Mouse (Mus musculus) forebrain, embryonic 16.5 days (tissue): ENCODE data around the gene Sh3rf3. TPM values are rescaled to one million over a fixed set of nuclear protein-coding genes. Genes with fewer than 3 reads are reported as not detected.
A peak's percentile ranks its signal among the peaks of the same experiment; 100 is the strongest.

Experiments used
- ATAC-seq: fragments of 200-750 bp; cut with Nextera tagmentation; 2 replicates; pipeline ENCODE4 v1.8.0; 2017; ENCODE audit warnings: mild to moderate bottlenecking, moderate library complexity
- H3K27ac ChIP-seq: fragments of 300-500 bp; sonication (generic); 2 replicates; pipeline ENCODE4 v1.5.1; 2014; ENCODE audit warnings: low read length, control low read depth
- H3K27me3 ChIP-seq: fragments of 300-500 bp; sonication (generic); replicated peaks from 2 replicates; pipeline ENCODE4 v1.6.1; 2014; ENCODE audit warnings: low read length; ENCODE audit not compliant: control insufficient read depth, insufficient read depth
- H3K36me3 ChIP-seq: fragments of 300-500 bp; sonication (generic); 2 replicates; pipeline ENCODE4 v1.6.1; 2014; ENCODE audit not compliant: control insufficient read depth, insufficient read depth
- H3K4me1 ChIP-seq: fragments of 300-500 bp; sonication (generic); replicated peaks from 2 replicates; pipeline ENCODE4 v1.6.1; 2014; ENCODE audit warnings: low read length; ENCODE audit not compliant: control insufficient read depth, insufficient read depth
- H3K4me2 ChIP-seq: fragments of 300-500 bp; sonication (generic); 2 replicates; pipeline ENCODE4 v1.6.1; 2014; ENCODE audit warnings: mild to moderate bottlenecking, low read length, control low read depth
- H3K4me3 ChIP-seq: fragments of 300-500 bp; sonication (generic); replicated peaks from 2 replicates; pipeline ENCODE4 v1.5.1; 2014; ENCODE audit warnings: mild to moderate bottlenecking, low read length, control low read depth
- H3K9ac ChIP-seq: fragments of 300-500 bp; sonication (generic); replicated peaks from 2 replicates; pipeline ENCODE4 v1.6.1; 2014; ENCODE audit warnings: low read depth, low read length, control low read depth
- H3K9me3 ChIP-seq: fragments of 300-500 bp; sonication (generic); 2 replicates; pipeline ENCODE4 v1.6.1; 2016; ENCODE audit warnings: low read length; ENCODE audit not compliant: control insufficient read depth
- WGBS: fragments of 180-500 bp; shearing (Covaris S2); extraction: QIAGEN DNeasy Blood & Tissue Kit; methylation state at CpG from one replicate; pipeline ENCODE4 v1.1.7; 2014; 5-methylcytosine and 5-hydroxymethylcytosine counted together
- polyA plus RNA-seq: library from polyadenylated mRNA; unstranded; fragments of >200 nt; fragmentation: Nextera tagmentation; extraction: Ambion mirVana; gene quantifications from 2 replicates; pipeline ENCODE4 v1.2.1, GENCODE M21; 2015

Sh3rf3 gene
- polyA plus RNA-seq, 1 experiment from 2014 or later: 9.2 TPM

- Histone ChIP-seq H3K27ac (no peak overlapping the region), H3K9me3 (no peaks in the 10 kb centered on the region), H3K4me1 (no peaks in the 10 kb centered on the region; the same call in 1 of the 2 replicates), H3K4me3 (no peak overlapping the region), H3K9ac (no peak overlapping the region), H3K27me3 (no peaks in the 10 kb centered on the region), H3K36me3 (no peaks in the 10 kb centered on the region), H3K4me2 (no peak overlapping the region)
- WGBS: 90% methylated on average over 3 of the region's 3 CpGs
- ATAC-seq: 0 out of 2 replicates have a peak, but pooled peaks have one; percentile 31
Observed at GRCm38 (mm10) chr10:58841945-58842344, 28.8 kb downstream of the Sh3rf3 start.

GRCm38 (mm10) chr10:58843100-58843499, 29.9 kb downstream of the Sh3rf3 start:
- H3K4me3 ChIP-seq: no peak overlapping the region
- H3K4me2 ChIP-seq: no peak overlapping the region
- no peaks in the 10 kb centered on the region for H3K36me3 ChIP-seq
- ATAC-seq: no peak
- no peak overlapping the region for H3K9ac ChIP-seq
- H3K27ac ChIP-seq: no peak overlapping the region
- peaks cover 8% of the 10 kb centered on the region for H3K4me1 ChIP-seq
- 88% methylated on average over 8 of the region's 8 CpGs for WGBS
- H3K9me3 ChIP-seq: no peaks in the 10 kb centered on the region
- H3K27me3 ChIP-seq: no peaks in the 10 kb centered on the region

DNA sequence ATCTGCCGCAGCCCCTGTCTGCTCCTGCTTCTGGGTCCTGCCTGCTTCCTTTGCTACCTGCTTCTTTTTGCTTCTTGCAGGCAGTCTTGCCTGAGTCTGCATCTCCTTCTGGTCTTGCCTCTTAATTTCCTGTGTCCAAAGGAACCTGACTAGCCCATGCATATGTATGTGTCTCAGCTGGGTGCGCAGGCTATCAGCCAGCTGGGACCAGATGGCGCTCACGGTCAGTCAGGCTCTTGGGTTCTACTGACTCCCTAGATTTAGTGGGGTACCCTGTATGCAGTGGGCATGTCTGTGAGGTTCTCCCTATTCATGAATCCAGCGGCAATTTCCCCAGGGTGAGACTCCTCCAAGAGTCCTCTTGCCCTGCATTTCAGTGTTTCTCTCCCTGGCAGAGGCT, 35.0 kb downstream of the Sh3rf3 start:
- no peak overlapping the region for H3K4me2 ChIP-seq
- ATAC-seq: peak; percentile 57; the same call in 1 of the 2 replicates
- no peak overlapping the region for H3K9ac ChIP-seq
- H3K9me3 ChIP-seq: no peaks in the 10 kb centered on the region
- H3K27ac ChIP-seq: peak overlapping the region; percentile 42
- H3K4me3 ChIP-seq: no peak overlapping the region
- H3K36me3 ChIP-seq: no peaks in the 10 kb centered on the region
- no peaks in the 10 kb centered on the region for H3K27me3 ChIP-seq
- WGBS: 57% methylated on average over 5 of the region's 5 CpGs
- H3K4me1 ChIP-seq: peaks cover 12% of the 10 kb centered on the region

- Histone ChIP-seq H3K36me3 (no peaks in the 10 kb centered on the region), H3K27ac (no peak overlapping the region), H3K9me3 (no peaks in the 10 kb centered on the region), H3K4me1 (peaks cover 12% of the 10 kb centered on the region), H3K4me3 (no peak overlapping the region), H3K4me2 (no peak overlapping the region), H3K27me3 (no peaks in the 10 kb centered on the region), H3K9ac (no peak overlapping the region)
- 84% methylated on average over 6 of the region's 6 CpGs for WGBS
- no peak for ATAC-seq
Observed at GRCm38 (mm10) chr10:58848536-58848935, 35.4 kb downstream of the Sh3rf3 start.

- peak; percentile 57 for ATAC-seq
Observed at GRCm38 (mm10) chr10:58854548-58855198, 41.5 kb downstream of the Sh3rf3 start.

GRCm38 (mm10) chr10:58855199-58855751, 42.1 kb downstream of the Sh3rf3 start:
- Histone ChIP-seq H3K27ac (peak overlapping the region; percentile 79), H3K27me3 (no peaks in the 10 kb centered on the region), H3K9me3 (no peaks in the 10 kb centered on the region), H3K4me1 (peaks cover 30% of the 10 kb centered on the region), H3K4me2 (no peak overlapping the region), H3K9ac (peak overlapping the region; percentile 30; the same call in 1 of the 2 replicates), H3K36me3 (no peaks in the 10 kb centered on the region), H3K4me3 (no peak overlapping the region)
- WGBS: 27% methylated on average over 5 of the region's 5 CpGs
- ATAC-seq: peak; percentile 37

More at GRCm38 (mm10) chr10:58854548-58855198, 41.5 kb downstream of the Sh3rf3 start:
- Histone ChIP-seq H3K4me1 (peaks cover 30% of the 10 kb centered on the region), H3K4me2 (peak overlapping the region; percentile 13; the same call in 1 of the 2 replicates), H3K27ac (peak overlapping the region; percentile 79), H3K27me3 (no peaks in the 10 kb centered on the region), H3K36me3 (no peaks in the 10 kb centered on the region), H3K9me3 (no peaks in the 10 kb centered on the region), H3K9ac (peak overlapping the region; percentile 30), H3K4me3 (no peak overlapping the region)
- 5% methylated on average over 14 of the region's 14 CpGs for WGBS

- no peak for ATAC-seq
- Histone ChIP-seq H3K27ac (no peak overlapping the region), H3K4me2 (no peak overlapping the region), H3K9ac (no peak overlapping the region), H3K4me3 (no peak overlapping the region), H3K27me3 (no peaks in the 10 kb centered on the region), H3K9me3 (no peaks in the 10 kb centered on the region), H3K36me3 (no peaks in the 10 kb centered on the region), H3K4me1 (peaks cover 30% of the 10 kb centered on the region)
- 65% methylated on average over 9 of the region's 9 CpGs for WGBS
Observed at GRCm38 (mm10) chr10:58855814-58856213, 42.7 kb downstream of the Sh3rf3 start.

GRCm38 (mm10) chr10:58856742-58857141, 43.6 kb downstream of the Sh3rf3 start:
- no peaks in the 10 kb centered on the region for H3K36me3 ChIP-seq
- no peaks in the 10 kb centered on the region for H3K9me3 ChIP-seq
- peak; percentile 57 for ATAC-seq
- no peaks in the 10 kb centered on the region for H3K27me3 ChIP-seq
- no peak overlapping the region for H3K9ac ChIP-seq
- H3K4me3 ChIP-seq: no peak overlapping the region
- H3K4me1 ChIP-seq: peaks cover 28% of the 10 kb centered on the region
- no peak overlapping the region for H3K4me2 ChIP-seq
- 0 out of 2 replicates have a peak overlapping the region, but pooled peaks have one; percentile 31 for H3K27ac ChIP-seq

DNA sequence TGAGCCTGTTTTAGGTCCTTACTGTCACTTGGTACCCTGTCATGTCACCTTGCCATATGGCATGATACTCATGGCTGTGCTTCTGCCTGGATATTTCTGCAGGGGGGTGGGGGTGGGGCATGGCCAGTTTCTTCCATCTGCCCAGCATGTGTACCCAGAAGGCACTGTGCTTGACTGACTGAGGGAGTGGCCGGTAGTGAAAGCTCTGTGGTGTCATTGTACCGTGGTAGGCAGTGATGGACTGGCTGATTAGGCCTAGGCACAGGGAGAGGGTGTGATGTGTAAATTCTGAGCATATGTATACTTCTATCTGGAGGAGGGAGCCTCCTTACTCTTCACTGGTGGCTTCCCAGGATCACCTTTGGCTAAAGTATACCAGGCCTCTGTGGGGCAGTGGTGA, 51.6 kb downstream of the Sh3rf3 start:
- no peaks in the 10 kb centered on the region for H3K9me3 ChIP-seq
- H3K27ac ChIP-seq: no peak overlapping the region
- H3K27me3 ChIP-seq: no peaks in the 10 kb centered on the region
- no peak overlapping the region for H3K4me2 ChIP-seq
- 37% methylated on average over 2 of the region's 2 CpGs for WGBS
- no peaks in the 10 kb centered on the region for H3K36me3 ChIP-seq
- H3K4me1 ChIP-seq: peaks cover 20% of the 10 kb centered on the region
- ATAC-seq: peak; percentile 32; the same call in 1 of the 2 replicates
- no peak overlapping the region for H3K4me3 ChIP-seq
- no peak overlapping the region for H3K9ac ChIP-seq
